Mouse (Mus musculus): ENCODE data around the gene Bnipl. TPM values are rescaled to one million over a fixed set of nuclear protein-coding genes. Genes with fewer than 3 reads are reported as not detected.

Gene Bnipl
- total RNA-seq, 2 experiments from 2014 or later = 0.46 TPM; not detected in 1

DNA sequence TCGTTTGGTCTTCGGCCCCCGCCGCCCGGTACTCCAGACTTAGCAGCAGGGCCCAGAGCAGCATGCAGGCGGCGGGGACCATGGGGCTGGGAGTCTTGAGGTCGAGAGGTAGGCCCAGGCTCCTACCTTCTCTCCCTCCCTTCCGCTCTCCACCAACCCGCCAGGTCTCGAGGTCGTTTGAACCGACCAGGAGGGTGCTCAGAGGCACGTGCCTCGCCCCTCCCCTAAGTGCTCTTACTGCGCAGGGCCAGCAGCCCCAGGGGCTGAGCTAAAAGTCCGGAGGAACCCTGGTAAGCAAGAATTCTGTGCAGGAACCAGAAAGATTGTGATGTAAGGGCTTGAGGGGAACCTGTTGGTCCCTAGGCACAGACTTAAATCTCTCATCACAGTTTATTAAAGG is 10.1 kb downstream of the Bnipl start:
- no peak for DNase-seq (ENCODE audit: low spot score in 2 of 2)

DNA sequence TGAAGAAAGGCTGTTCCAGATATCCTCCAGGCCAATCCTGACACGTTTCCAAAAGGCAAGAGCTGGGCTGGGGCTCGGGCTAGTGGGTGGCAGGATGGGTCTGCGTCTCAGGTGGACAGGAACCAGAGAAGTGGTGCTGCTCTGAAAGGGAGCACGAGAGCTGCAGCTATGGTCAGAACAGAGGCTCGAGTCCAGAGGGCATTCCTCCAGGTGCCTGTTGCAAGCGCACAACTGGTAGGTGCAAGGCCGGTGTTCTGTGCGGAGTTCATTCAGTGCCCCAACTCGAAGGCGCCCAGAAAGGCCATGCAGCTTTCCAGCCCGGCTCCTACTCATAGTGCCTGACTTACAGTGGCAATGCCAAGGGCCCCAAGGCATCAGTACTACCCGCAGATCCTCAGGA is 11.0 kb downstream of the Bnipl start:
- DNase-seq (ENCODE audit: low spot score in 2 of 2) = no peak

DNA sequence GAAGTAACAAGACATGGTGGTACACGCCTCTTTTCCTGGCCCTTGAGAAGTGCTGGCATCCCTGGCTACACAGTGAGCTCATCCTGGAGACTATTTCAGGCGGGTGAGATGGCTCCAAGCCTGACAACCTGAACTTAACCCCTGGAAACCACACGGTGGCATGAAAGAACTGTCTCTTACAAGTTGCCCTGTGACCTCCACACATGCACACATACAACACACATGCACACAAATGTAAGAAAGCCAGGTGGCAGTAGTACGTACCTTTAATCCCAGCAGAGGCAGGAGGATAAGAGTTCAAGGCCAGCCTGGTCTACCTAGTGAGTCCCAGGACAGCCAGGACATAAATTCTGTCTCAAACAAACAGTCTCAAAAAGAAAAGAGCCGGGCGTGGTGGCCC is 12.0 kb downstream of the Bnipl start:
- DNase-seq (ENCODE audit: low spot score in 2 of 2) = no peak

DNA sequence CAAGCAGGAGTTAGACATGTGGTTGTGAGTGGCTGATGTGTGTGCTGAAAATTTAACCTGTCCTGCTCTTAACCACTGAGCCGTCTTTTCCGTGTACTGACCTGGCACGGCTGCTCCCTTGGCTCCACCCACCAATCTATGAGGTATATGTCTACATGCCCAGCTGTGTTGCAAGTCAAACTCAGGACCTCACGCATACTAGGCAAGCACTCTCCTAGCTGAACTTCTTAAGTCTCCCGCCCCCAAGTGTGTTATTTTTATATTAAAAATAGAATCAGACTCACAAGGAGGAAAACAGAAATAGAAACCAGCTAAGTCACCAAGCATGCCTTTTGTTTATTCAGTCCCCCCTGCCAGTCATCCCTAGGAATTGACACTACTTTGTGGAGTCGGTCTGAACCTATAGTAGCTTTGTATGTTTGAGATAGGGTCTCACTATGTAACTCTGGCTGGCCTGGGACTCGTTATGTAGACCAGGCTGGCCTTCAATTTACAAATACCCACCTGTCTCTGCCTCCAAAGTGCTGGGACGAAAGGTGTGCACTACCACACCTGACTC is 13.4 kb downstream of the Bnipl start:
- no peak for DNase-seq (ENCODE audit: low spot score in 2 of 2)

DNA sequence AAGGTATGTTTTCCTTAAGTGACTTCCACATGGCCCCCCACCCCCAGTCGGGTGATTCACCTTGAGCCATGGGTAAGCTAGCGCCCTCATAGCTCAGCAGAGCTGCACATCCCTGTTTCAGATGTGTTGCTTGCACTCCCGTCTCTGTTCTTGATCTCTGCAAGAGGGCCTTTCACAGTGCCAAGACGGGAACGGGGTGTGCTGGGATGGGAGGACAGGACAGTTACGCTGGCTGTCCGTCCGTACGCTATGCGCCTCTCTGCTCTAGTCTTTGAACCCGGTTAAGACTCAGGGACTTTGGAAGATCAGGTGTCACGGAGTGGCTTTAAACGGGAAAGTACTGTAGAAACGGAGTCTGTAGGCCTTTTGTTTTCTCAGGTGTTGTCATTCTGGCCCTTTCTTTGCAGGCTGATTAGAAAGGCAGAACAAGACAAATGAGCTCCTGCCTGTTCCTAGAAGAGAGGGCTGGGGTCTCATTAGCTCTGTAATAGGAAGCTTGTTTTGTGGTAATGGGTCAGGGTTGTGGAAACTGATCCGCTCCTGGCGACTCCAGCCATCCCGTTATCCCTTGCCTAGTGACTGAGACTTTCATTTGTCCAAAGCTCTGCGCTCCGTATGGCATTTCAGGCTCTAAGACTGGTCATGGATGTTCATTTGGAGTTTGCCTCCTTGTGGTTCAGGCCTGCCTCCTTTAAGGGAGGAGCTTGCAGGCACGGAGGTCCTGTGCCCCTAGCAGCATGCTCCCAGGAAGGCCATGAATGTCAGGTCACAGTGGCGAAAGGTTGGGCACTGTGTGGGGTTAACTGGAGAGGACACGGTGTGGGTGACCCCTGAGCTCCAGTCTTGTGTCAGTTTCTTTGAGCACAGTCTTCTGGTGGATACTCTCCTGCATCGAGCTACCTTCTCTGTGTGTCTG is 15.3 kb downstream of the Bnipl start:
- DNase-seq (ENCODE audit: low spot score in 2 of 2) = no peak

DNA sequence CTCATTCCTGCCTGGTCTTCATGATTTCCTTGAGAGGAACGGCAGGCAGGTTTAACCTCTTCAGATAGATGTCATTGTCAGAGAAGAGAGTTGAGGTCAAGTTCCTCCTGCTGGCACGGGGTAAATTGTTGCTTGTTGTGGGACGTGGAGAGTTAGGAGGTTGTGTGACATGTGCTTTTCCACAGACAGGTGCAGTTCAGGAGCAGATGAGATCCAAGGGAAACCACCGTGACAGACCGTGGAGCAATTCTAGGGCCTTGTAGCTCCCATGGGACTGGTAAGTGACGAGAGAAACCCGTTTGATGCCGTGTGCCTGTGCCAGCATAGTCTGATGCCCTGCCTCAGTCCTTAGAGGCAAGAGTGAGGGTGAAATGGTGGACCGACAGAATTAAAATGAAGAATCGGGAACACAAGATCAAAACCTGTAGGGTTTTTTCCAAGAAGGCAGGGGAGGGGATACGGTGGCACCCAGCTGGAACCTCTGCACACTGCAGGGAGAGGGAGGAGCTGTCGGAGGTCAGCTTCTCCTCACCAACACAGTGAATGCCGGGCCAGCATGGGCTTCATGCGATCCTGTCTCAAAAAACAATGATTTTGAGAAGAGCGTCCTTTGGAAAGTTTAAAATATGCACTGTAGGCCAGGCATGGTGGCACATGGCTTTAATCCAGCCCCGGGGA is 17.6 kb downstream of the Bnipl start:
- DNase-seq (ENCODE audit: low spot score in 2 of 2) = no peak

DNA sequence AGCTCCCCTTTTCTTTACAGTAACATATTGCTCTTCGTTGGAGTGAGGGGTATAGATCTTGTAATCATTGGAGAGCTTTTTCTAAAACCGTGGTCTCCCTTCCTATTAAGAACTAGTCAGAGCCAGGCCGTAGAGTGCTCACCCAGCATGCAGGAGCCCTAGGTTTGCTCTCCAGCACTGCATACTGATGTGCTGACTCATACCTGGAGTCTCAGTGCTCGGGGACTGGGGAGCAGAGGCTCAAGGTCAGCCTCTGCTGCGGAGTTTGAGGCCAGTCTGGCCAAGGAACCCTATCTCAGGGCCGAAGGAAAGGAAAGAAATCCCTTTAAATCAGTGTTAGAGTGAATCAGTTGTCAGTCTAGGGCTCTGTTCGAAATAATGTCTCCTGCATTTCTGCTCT is 18.2 kb downstream of the Bnipl start:
- no peak for DNase-seq (ENCODE audit: low spot score in 2 of 2)

DNA sequence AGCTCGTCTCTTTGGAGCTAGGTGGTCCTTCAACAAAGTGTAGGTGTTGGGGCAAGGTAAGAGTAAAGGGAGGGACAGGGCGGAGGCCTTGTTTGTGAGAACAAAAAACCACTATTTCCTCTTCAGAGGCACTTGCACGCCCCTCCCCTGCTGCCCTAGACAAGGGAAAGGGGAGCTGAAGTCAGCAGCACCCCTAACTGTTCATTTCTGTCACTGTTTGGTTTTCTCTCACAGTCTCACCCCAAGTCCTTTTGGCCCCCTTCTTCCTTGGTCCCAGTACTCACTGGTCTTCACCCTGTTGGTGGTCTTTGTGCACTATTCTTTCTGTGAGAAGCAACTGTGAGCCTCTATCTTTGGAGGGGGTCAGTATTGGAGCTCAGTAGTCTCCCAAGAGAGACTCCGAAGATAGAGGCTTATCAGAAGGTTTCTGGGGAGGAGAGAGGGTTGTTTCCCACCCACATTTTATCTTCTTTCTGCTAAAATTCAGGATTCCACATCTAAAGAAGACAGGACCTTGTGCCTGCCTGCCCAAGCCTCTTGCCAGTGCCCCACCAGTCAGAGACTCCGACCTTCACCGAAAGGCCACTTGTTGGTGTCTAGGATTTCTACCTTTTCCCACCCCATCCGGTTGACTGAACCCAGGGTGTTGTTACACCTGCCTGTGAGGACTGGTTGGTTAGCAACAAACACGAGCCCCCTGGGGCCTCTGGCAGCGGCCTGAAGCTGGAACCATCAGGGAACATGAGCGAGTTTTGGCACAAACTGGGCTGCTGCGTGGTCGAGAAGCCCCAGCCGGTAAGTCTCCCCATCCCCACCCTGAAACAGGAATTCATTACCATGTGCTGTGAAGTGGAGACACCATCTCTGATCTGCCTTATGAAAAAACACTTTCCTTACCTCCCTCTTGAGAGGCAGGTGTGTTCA is 19.4 kb downstream of the Bnipl start, which contains the start of gene Mllt11:
TSS of gene Mllt11 (minus strand) at position 874 of the 924 bp plus-strand sequence.
- DNase-seq (ENCODE audit: low spot score in 2 of 2) = no peak

DNA sequence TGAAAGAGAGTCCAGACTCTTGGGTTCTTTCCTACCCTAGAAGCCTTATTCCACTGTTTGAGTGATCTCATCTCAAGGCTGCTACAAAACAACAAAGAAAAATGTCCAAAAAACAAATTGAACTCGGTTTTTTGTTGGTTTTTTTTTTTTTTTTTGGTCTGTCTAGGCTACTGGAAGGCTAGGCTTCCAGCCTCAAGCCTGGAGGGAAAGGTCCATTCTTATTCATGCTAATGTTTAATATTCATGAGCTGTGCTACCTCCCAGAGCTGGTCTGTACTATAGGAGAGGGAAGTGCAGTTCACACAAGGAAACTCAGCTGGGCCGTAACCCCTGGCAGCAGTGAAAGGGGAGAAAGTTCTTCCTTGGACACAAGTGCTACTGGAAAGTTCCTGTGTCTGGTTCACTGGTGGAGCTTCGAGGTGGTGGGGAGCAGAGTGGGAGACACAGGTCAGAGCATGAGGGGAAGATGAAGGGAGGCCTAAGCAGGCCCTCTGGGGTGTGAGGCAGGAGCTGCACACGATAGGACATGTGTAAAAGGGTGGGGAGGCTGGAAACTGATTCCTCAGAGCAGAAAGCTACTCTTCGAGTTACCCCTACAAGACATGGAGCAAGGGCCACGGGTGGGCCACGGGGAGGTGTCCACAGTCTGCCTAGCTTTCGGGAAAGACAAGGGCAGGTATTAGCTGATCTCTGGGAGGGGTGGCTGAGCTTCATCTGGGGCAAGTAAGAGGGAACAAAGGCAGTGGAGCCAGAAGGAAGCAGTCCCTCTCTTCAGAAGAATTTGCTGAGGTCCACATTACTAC is 20.3 kb downstream of the Bnipl start:
- no peak for DNase-seq (ENCODE audit: low spot score in 2 of 2)

DNA sequence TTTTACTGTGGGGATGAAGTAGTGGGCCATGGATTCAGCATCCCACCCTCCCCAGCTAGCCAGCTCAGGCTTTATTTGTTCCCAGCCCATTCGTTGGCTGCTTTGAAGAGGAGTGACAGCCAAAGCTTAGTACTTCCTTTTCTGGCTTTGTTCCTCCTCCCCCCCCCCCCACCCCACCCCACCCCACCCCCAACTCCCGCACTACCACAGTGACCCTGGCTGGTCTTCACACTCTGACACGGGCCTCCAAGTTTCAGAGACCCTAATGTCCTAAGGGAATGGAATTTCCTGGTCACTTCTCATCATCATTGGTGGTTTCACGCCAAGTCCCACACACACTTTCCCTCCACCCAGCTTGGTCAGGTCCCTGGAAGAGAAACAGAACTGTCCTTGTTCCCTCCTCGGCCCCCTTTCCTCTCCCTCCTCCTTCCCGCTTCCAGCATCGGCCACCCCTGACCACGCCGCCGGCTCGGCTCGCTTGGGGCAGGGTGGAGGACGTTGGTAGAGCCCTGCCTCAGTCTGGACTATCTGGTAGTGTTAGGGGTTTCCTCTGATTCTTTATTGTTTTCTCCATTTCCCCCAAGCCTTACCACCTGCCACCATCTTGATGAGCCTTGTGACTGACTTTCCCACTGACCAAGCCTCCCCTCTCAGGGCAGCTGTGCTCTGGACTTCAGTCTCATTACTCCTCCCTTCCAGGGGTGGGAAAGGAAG is 21.1 kb downstream of the Bnipl start:
- peak; percentile 56 to 79 for DNase-seq (ENCODE audit: low spot score in 2 of 2)

DNA sequence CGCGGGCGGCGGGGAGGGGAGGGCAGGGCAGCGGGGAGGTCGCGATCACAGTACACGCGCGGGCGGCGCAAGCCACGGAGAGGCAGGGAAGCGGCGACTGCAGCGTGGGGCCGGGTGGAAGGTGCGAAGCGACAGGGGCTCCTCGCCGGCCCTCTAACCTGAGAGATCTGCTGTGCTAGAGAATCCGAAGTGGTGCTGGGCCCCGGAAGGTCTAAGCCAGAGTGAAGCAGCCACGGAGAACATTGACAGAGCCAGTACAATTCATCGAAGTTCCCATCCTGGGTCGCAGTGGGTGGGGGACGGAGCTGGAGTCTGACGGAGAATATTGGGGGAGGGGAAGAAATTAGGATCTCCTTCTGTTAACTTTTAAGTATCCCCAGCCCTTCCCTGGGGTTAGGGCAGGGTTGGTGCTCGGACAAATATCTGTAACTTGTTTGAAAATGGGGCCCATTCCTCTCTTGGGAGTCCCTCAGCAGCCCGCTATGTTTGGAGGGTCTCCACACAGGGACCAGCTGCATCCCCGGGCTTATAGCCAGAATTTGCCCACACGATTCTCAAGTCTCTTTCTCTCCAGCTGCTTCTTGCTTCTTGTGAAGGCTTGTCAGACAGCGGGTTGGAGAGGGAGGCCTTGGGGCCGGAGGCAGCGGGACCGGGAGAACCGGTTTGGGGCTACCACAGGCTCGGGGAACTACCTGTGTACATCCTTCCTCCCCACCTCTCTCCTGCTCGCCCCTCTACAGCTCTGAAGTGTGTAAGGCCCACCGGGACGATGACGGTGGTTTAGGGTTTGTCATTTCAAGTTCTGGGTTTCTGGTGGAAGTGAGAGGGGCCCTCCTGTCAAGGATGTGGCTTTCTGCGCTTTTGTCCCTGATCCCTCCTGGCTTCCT is 21.9 kb downstream of the Bnipl start:
- peak; percentile 65 to 81 for DNase-seq (ENCODE audit: low spot score in 2 of 2)

DNA sequence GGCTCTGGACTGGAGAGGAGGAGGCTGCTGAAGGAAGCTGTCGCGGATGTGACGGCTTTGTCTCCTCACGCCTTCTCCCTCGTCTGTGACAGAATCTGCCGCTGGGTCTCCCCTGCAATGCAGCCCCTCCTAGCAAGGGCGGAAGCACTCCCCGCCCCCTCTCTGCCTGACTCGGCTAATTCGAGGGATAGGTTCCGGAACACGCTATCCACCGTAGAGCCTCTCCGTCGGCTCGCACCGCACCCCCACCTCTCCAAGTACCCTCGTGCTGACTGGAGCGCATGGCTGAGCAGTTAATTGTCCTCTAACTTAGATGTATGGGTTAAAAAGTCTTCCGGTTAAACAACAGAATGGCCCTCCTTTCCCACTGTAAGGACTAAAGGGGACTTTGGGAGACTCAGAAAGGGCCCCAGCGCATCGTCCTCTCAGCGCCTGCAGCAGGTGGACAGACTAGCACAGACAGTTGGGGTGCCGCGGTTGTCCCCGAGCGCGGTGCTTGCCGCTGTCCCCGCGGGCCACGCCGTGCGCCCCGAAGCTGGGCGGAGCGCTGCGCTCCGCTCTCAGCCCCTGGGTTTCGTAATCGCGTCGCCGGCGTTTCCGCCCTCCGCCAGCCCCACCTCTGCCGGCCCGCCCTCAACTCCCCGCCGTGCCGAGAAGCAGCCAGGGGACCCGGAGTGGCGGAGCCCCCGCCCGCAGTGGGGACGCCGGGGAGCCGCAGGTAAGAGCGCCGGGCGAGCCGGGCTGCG is 22.7 kb downstream of the Bnipl start, which contains the start of gene Cdc42se1:
TSS of gene Cdc42se1 (plus strand) at position 585 of the 746 bp plus-strand sequence.
- peak; percentile 90 to 92 for DNase-seq (ENCODE audit: low spot score in 2 of 2)

DNA sequence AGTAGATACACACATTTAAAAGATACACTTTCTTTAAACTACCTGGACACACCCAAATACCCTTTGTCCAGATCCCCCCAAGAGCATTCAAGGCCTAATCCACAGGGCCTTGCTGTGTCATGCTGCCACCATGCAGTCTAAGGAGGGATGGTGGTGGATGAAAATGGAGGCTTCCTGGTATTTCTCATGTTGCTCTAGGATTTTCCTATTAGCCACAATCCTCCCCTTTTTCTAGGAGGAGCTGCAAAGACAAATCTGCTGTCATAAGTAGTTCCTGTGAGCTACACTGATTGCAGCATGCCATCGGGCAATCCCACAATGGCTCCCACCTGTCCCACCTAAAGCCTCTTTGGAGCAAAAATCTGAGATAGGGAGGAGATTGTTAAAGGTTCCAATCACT is 23.8 kb downstream of the Bnipl start:
- no peak for DNase-seq (ENCODE audit: low spot score in 2 of 2)

DNA sequence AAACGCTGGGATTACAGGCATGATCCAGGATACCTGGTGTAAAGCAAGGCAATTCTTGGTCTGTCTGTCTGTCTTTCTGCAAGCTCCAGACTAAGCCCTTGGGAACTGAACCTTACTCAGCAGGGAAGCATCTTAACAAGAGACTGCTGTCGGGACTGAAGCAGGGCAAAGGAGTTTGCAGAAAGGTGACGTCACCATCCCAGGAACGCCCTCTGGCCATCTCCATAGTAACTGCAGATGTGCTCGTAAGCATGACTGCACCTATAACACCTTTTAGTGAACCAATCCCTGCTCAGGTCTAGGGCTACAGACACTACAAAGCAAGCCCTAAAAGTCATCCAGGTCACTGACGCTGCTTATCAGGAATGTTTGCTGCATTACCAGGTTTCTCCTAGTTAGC is 26.7 kb downstream of the Bnipl start:
- no peak for DNase-seq (ENCODE audit: low spot score in 2 of 2)

DNA sequence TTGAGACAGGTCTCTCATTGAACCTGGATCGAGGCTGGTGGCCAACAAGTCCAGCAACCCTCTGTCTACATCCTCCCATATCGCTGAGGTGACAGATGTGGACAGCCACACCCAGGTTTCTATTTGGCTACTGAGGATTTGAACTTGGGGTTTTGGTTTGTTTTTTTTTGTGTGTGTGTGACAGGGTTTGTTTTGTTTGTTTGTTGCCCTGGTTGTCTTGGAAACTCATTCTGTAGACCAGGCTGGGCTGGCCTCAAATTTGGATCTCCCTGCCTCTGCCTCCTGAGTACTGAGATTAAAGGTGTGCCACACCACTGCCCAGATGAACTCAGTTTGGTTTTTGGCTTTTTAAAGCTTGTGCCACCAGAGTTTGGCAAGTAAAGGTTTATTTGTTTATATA is 28.0 kb downstream of the Bnipl start:
- DNase-seq (ENCODE audit: low spot score in 2 of 2) = no peak

DNA sequence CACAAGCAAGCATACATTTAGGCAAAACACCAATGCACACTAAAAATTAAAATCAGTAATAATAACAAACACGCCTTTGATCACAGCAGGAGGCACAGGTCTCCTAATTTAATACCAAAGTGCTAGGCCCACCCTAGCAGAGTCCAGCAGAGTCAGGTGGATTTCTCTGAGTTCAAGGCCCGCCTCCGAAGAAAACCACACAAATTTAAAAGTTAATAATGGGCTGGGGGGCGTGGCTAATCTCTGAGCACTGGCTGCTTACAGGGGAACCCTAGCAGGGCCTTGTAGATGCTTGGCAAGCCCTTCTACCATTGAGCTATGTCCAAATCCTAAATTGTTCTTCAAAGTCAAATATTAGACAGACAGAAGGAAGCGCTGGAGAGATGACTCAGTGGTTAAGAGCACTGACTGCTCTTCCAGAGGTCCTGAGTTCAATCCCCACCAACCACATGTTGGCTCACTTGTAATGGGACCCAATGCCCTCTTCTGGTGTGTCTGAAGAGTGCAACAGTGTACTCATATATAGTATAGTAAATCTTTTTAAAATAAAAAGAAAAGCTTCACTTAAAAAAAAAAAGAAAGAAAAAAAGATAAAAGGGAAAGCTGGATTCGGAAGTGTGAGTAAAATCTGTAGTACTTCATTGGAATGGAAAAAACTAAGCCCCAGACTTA is 32.4 kb downstream of the Bnipl start:
- DNase-seq (ENCODE audit: low spot score in 2 of 2) = no peak
